ENCODE assay signal across 8 mouse cellular contexts in genomic region chr1:51617502-51618251, GRCm38 (mm10).
A peak's percentile ranks its signal among the peaks of the same experiment; 100 is the strongest.
DNase-seq lines count a peak whose midpoint lies in the region; ATAC-seq and TF ChIP-seq lines count a peak whose summit lies in the region.
"Had no signal": no experiment of that assay in that cellular context is flagged by ENCODE, and none has a peak within 500 bp of the region (broad histone marks: within the 10 kb centered on the region; RNA-seq: fewer than 3 reads in every experiment).

No protein-coding gene starts in this region.

- TF ChIP-seq POLR2A in limb, embryonic 14.5 days (IDR thresholded peaks at IDR 0.05; ENCODE audit: borderline replicate concordance, extremely low read depth, insufficient read depth, insufficient read length) = no peak

- no peaks in the 10 kb centered on the region for H3K36me3 ChIP-seq in hindbrain, embryonic 12.5 days
- no peaks in the 10 kb centered on the region for H3K36me3 ChIP-seq in limb, embryonic 14.5 days (ENCODE audit: control insufficient read depth, insufficient read depth, low read length)

- 29% methylated on average over 13 of the region's 13 CpGs for WGBS in hindbrain, embryonic 12.5 days
- 21% methylated on average over 13 of the region's 13 CpGs for WGBS in limb, embryonic 14.5 days

- peaks cover 15% of the 10 kb centered on the region for H3K4me1 ChIP-seq in hindbrain, embryonic 12.5 days
- peaks cover 20% of the 10 kb centered on the region for H3K4me1 ChIP-seq in limb, embryonic 14.5 days (ENCODE audit: control insufficient read depth, insufficient read depth, low read length)

- no peak overlapping the region for H3K4me3 ChIP-seq in hindbrain, embryonic 12.5 days
- no peak overlapping the region for H3K4me3 ChIP-seq in limb, embryonic 14.5 days (replicated peaks; ENCODE audit: low read length)

- no peaks in the 10 kb centered on the region for H3K27me3 ChIP-seq in hindbrain, embryonic 12.5 days
- H3K27me3 ChIP-seq in limb, embryonic 14.5 days (ENCODE audit: control insufficient read depth, insufficient read depth, low read length) = no peaks in the 10 kb centered on the region

- H3K9ac ChIP-seq in hindbrain, embryonic 12.5 days = no peak overlapping the region
- H3K9ac ChIP-seq in limb, embryonic 14.5 days (ENCODE audit: low read depth, low read length, severe bottlenecking) = no peak overlapping the region

- no peak overlapping the region; the same call in 1 of the 2 replicates for H3K4me2 ChIP-seq in hindbrain, embryonic 12.5 days (replicated peaks)
- H3K4me2 ChIP-seq in limb, embryonic 14.5 days (replicated peaks; ENCODE audit: low read depth, low read length, severe bottlenecking) = no peak overlapping the region; the same call in 1 of the 2 replicates
- H3K4me2 ChIP-seq: heart, embryonic 11.5 days had no signal

- peak overlapping the region; percentile 62 for H3K27ac ChIP-seq in hindbrain, embryonic 12.5 days
- H3K27ac ChIP-seq in limb, embryonic 14.5 days (replicated peaks; ENCODE audit: low read depth, low read length) = peak overlapping the region; percentile 59

- ATAC-seq in hindbrain, embryonic 12.5 days (ENCODE audit: low FRiP score) = peak; percentile 78
- peak; percentile 68 for ATAC-seq in limb, embryonic 14.5 days (ENCODE audit: low FRiP score, low read depth)

- H3K9me3 ChIP-seq in hindbrain, embryonic 12.5 days (replicated peaks) = no peaks in the 10 kb centered on the region
- H3K9me3 ChIP-seq in limb, embryonic 14.5 days (ENCODE audit: control insufficient read depth, low read length) = no peaks in the 10 kb centered on the region

- peak; percentile 51 for DNase-seq in brain, adult 2 months (ENCODE audit: low read depth, low spot score)
- DNase-seq in cerebellum, adult 9-11 months = peak; percentile 56
- DNase-seq in limb, embryonic 14.5 days (ENCODE audit: low spot score) = peak; percentile 70
- DNase-seq in spleen, postnatal 4 days (ENCODE audit: low spot score in 2 of 2) = no peak
- no peak for DNase-seq in ovary, postnatal 14 days (ENCODE audit: low spot score)
- DNase-seq in frontal cortex, postnatal 14 days (ENCODE audit: low spot score in 2 of 2) = no peak

Comparison
In these comparisons a context has a peak if more than half of its experiments do, and no peak if none do; other contexts are left out.
1. DNase-seq: peak in brain, adult 2 months (single experiment), cerebellum, adult 9-11 months (single experiment) and limb, embryonic 14.5 days (single experiment); none in spleen, postnatal 4 days (0 of 2), ovary, postnatal 14 days (single experiment) and frontal cortex, postnatal 14 days (0 of 2).